Mouse (Mus musculus): ENCODE data around the gene Scrn3. TPM values are rescaled to one million over a fixed set of nuclear protein-coding genes. Genes with fewer than 3 reads are reported as not detected.

Scrn3 gene
- polyA plus RNA-seq, 1 experiment from 2014 or later = 21.1 TPM

DNA sequence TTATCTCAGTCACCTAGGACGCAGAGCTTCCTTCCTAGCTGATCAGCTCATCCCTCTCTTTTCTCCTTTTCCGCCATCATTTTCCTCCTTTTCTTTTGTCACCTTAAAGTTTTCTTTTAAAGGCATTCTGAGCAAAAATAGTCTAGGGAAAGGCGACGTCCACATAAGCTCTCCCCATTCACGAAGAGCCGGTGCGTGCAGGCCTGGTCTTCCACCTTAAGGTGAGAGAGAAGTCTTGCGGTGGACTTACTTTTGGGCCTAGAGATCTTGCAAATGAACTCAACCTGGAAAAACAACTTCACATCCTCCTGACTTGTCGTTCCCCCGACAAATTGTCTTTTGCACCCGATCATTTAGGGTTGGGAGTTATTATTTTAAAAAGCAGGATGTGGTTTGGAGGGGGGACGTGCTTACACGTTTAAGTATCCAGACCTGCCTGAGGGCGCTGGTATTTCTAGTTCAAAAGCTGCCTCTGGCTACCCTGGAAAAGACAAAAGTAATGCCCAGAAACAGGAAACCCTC lies 42.3 kb upstream of the Scrn3 start:
- no peak for ATAC-seq (ENCODE audit: borderline replicate concordance, extremely low read depth, low FRiP score, low TSS enrichment)
- no peak overlapping the region for H3K27ac ChIP-seq
- no peak overlapping the region for H3K4me2 ChIP-seq
- H3K4me1 ChIP-seq = peaks cover 43% of the 10 kb centered on the region
- no peaks in the 10 kb centered on the region for H3K9me3 ChIP-seq
- H3K27me3 ChIP-seq = peaks cover 92% of the 10 kb centered on the region
- no peak overlapping the region for H3K4me3 ChIP-seq
- WGBS = 3% methylated on average over 14 of the region's 14 CpGs
- H3K9ac ChIP-seq = no peak overlapping the region
- H3K36me3 ChIP-seq = no peaks in the 10 kb centered on the region

DNA sequence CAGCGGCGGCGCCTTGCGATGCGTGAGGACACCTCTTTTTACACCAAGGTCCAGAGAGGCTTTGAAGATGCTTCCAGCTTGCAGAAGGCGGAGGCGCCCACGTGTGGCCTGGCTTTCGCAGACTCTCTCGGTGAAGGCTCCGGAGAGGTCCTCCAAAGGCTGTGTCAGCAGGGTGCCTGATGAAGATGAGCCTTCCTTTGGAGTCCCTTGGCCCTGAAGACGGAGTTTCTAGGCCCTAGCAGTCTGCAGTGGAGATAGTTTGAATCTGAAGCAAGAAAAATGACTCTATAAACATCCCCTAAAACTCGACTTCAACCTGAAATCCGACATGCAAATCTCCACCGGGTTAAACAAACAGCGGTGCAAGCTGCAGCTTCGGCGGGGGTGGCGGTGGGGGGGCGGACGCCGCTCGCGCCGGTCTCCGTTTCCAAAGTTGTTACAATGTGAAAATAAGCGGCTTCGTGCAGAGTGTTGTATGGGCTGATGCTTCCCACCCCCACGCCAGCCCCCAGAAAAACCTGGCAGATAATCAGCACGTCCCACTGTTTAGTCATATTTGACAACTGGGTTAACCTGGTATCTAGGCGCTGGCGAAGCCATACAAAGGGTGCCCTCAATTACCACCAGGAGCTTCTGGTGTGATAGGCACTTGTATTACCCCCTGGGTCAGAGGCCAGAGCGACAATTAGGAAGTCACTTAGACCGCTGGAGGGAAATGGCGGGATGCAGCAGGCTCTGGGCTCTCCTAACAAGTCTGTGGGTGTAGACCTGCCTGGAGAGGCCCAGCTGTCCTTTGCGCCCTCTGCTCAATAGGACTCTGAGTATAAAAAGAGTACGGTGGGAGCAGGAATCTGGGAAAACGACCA lies 41.6 kb upstream of the Scrn3 start:
- no peaks in the 10 kb centered on the region for H3K36me3 ChIP-seq
- H3K27me3 ChIP-seq = peaks cover 88% of the 10 kb centered on the region
- 1% methylated on average over 38 of the region's 38 CpGs for WGBS
- no peak overlapping the region for H3K9ac ChIP-seq
- no peak overlapping the region for H3K27ac ChIP-seq
- H3K4me2 ChIP-seq = no peak overlapping the region
- H3K4me3 ChIP-seq = peak overlapping the region; percentile 1; the same call in 1 of the 2 replicates
- peaks cover 43% of the 10 kb centered on the region for H3K4me1 ChIP-seq
- ATAC-seq (ENCODE audit: borderline replicate concordance, extremely low read depth, low FRiP score, low TSS enrichment) = no peak
- H3K9me3 ChIP-seq = no peaks in the 10 kb centered on the region

DNA sequence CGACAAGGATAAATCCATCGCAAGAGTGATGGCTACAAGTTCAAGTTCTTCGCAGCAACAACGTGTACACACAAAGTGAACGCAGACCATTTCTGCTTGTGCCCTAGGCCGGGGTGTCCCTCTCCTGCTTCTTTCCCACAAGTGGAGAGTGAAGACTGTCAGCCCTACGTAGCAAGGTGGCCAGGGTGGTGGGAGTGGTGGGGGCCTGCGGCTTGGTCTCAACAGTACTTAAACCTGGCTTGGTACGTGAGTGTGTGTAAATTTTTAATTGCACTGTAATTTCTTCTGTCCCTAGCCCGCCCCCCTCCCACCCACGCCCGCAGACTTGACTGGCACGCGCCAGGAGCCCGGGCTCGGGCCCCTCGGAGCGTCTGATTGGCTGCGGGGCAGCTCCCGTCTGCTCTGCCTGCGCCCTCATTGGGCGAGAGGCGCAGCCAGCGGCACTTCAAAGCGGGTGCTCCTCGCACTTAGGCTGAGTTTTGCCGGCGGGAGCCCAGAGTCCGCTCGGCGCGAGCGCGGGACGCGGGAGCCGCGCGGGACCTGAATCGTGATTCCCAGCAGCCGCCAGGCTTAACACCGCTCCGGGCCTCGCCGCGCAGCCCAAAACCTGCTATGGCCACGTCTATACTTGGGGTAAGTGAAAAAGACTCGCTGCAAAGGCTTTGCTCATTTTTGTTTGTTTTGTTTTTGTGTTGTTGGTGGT lies 40.8 kb upstream of the Scrn3 start, which contains the start of gene Sp9:
Gene Sp9 (plus strand): TSS at position 467 of the 703 bp plus-strand sequence.
- Histone ChIP-seq H3K9ac (peak within 1 kb of the TSS; percentile 3; the same call in 1 of the 2 replicates), H3K27me3 (peaks cover 88% of the 10 kb centered on the region)

DNA sequence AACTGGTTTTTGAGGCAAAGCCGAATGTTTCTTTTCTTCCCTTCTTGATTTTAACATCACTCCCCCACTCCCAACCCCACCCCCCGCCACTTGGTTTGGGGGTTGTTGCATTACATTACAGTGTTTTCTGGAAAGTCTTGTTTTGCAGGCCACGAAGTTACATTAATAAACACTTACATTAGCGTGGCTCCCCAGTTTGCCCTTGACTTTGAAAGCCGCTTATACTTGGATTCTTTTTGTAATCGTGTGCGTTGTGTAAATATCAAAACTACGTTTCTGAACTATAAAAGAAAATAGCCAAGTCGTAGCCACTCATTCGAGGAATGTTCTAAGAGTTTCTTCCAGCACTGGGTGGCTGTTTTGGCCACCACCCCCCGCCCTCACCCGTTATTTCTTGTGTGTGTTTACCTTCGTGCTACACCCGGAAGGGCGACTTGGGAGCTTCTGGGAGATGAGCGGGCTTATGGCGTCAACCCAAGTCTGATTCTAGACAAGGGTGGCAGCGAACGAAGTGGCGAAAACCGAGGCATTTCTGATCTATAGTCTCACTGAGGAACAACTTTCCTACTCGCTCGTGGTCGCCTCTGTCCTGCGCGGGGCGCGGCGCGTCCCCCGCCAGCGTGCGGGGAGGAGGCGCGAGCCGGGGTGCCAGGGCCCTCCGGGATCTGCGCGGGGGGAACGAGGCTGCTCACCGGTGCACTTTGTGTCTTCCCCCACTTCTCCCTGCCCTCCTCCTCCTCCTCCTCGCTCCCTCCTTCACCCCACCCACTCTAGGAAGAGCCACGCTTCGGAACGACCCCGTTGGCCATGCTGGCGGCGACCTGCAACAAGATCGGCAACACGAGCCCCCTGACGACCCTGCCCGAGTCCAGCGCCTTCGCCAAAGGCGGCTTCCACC lies 39.8 kb upstream of the Scrn3 start:
- H3K27ac ChIP-seq = no peak overlapping the region
- peak overlapping the region; percentile 39 for H3K4me3 ChIP-seq
- H3K27me3 ChIP-seq = peaks cover 89% of the 10 kb centered on the region
- WGBS = under 1% methylated on average over 55 of the region's 55 CpGs
- H3K9ac ChIP-seq = peak overlapping the region; percentile 3; the same call in 1 of the 2 replicates
- H3K4me1 ChIP-seq = peaks cover 49% of the 10 kb centered on the region
- ATAC-seq (ENCODE audit: borderline replicate concordance, extremely low read depth, low FRiP score, low TSS enrichment) = no peak
- peak overlapping the region; percentile 77 for H3K4me2 ChIP-seq
- H3K9me3 ChIP-seq = no peaks in the 10 kb centered on the region
- H3K36me3 ChIP-seq = no peaks in the 10 kb centered on the region

More for the DNA sequence above, 40.8 kb upstream of the Scrn3 start, which contains the start of gene Sp9:
- Histone ChIP-seq H3K4me2 (peak within 1 kb of the TSS; percentile 77), H3K4me1 (peaks cover 43% of the 10 kb centered on the region), H3K36me3 (no peaks in the 10 kb centered on the region), H3K9me3 (no peaks in the 10 kb centered on the region), H3K4me3 (peak within 1 kb of the TSS; percentile 39), H3K27ac (no peak within 1 kb of the TSS)
- under 1% methylated on average over 48 of the region's 48 CpGs for WGBS
- peak; percentile 69; the same call in 1 of the 2 replicates for ATAC-seq (ENCODE audit: borderline replicate concordance, extremely low read depth, low FRiP score, low TSS enrichment)

DNA sequence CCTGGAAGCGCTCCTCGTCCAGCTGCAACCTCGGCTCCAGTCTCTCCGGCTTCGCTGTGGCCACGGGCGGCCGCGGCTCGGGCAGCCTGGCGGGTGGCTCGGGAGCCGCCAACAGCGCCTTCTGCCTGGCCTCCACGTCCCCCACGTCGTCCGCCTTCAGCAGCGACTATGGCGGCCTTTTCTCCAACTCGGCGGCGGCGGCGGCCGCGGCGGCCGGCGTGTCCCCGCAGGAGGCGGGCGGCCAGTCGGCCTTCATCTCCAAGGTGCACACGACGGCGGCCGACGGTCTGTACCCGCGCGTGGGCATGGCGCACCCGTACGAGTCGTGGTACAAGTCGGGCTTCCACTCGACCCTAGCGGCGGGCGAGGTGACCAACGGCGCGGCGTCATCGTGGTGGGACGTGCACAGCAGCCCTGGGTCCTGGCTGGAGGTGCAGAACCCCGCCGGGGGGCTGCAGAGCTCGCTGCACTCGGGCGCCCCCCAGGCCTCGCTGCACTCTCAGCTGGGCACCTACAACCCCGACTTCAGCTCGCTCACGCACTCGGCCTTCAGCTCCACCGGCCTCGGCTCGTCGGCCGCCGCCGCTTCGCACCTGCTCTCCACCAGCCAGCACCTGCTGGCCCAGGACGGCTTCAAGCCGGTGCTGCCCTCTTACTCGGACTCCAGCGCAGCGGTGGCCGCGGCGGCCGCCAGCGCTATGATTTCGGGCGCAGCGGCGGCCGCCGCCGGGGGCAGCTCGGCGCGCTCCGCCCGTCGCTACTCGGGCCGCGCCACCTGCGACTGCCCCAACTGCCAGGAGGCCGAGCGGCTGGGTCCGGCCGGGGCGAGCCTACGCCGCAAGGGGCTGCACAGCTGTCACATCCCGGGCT lies 38.9 kb upstream of the Scrn3 start:
- H3K4me1 ChIP-seq = peaks cover 52% of the 10 kb centered on the region
- ATAC-seq (ENCODE audit: borderline replicate concordance, extremely low read depth, low FRiP score, low TSS enrichment) = peak; percentile 51; the same call in 1 of the 2 replicates
- H3K36me3 ChIP-seq = no peaks in the 10 kb centered on the region
- peak overlapping the region; percentile 77 for H3K4me2 ChIP-seq
- under 1% methylated on average over 109 of the region's 110 CpGs for WGBS
- peaks cover 85% of the 10 kb centered on the region for H3K27me3 ChIP-seq
- no peaks in the 10 kb centered on the region for H3K9me3 ChIP-seq
- no peak overlapping the region for H3K27ac ChIP-seq
- peak overlapping the region; percentile 39 for H3K4me3 ChIP-seq
- H3K9ac ChIP-seq = 0 out of 2 replicates have a peak overlapping the region, but pooled peaks have one; percentile 3

DNA sequence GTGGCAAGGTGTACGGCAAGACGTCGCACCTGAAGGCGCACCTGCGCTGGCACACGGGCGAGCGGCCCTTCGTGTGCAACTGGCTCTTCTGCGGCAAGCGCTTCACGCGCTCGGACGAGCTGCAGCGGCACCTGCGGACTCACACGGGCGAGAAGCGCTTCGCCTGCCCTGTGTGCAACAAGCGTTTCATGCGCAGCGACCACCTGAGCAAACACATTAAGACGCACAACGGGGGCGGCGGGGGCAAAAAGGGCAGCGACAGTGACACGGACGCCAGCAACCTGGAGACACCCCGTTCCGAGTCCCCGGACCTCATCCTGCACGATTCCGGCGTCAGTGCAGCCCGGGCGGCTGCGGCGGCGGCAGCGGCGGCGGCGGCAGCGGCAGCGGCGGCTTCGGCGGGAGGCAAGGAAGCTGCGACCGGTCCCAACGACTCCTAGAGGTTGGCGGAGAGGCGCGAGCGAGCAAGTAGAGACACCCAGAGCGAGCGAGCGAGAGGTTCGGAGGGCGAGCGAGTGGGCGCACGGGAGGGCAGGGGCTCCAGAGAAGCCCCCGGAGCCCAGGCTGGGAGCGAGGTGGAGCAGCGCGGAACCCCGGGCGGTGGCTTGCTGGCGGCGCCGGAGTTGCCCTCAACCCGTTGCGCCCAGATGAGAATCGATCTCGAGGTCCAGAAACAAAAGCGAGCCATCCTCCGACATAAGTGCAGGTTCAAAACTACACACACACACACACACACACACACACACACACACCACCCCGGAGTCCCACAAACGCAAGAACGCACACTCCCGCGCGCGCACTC lies 38.1 kb upstream of the Scrn3 start:
- peak overlapping the region; percentile 77 for H3K4me2 ChIP-seq
- peak overlapping the region; percentile 39 for H3K4me3 ChIP-seq
- no peaks in the 10 kb centered on the region for H3K36me3 ChIP-seq
- H3K4me1 ChIP-seq = peaks cover 61% of the 10 kb centered on the region
- peaks cover 85% of the 10 kb centered on the region for H3K27me3 ChIP-seq
- ATAC-seq (ENCODE audit: borderline replicate concordance, extremely low read depth, low FRiP score, low TSS enrichment) = no peak
- no peak overlapping the region for H3K27ac ChIP-seq
- H3K9ac ChIP-seq = no peak overlapping the region
- under 1% methylated on average over 86 of the region's 88 CpGs for WGBS
- no peaks in the 10 kb centered on the region for H3K9me3 ChIP-seq

GRCm38 (mm10) chr2:73275261-73276040 lies 37.0 kb upstream of the Scrn3 start:
- no peak for ATAC-seq (ENCODE audit: borderline replicate concordance, extremely low read depth, low FRiP score, low TSS enrichment)
- Histone ChIP-seq H3K4me1 (peaks cover 67% of the 10 kb centered on the region), H3K9me3 (no peaks in the 10 kb centered on the region), H3K27ac (no peak overlapping the region), H3K4me3 (no peak overlapping the region), H3K9ac (no peak overlapping the region), H3K27me3 (peaks cover 84% of the 10 kb centered on the region), H3K36me3 (no peaks in the 10 kb centered on the region), H3K4me2 (no peak overlapping the region)
- 8% methylated on average over 8 of the region's 8 CpGs for WGBS

DNA sequence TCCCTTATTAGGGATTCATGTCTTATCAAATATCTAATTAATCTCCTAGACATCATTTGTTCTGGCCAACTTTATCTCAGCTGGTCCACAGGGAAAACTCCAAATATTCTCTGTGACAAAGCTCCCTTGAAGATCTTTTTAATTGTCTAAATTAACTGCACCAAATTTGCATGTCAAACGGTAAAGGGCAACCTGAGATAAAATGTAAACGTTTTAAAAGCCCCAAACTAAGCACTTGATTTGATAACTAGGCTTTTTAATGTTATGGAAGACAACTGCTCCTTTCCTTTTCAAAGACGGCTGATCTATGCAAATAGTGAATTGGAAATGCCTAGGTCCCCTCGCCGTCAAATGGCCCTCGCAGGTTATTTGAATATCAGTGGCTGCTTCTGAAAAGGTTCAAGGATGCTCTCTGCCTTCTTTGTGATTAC lies 36.2 kb upstream of the Scrn3 start:
- H3K27ac ChIP-seq = no peak overlapping the region
- no peak overlapping the region for H3K9ac ChIP-seq
- no peak overlapping the region for H3K4me2 ChIP-seq
- peaks cover 84% of the 10 kb centered on the region for H3K27me3 ChIP-seq
- under 1% methylated on average over 6 of the region's 6 CpGs for WGBS
- no peaks in the 10 kb centered on the region for H3K9me3 ChIP-seq
- no peaks in the 10 kb centered on the region for H3K36me3 ChIP-seq
- no peak for ATAC-seq (ENCODE audit: borderline replicate concordance, extremely low read depth, low FRiP score, low TSS enrichment)
- H3K4me1 ChIP-seq = peaks cover 67% of the 10 kb centered on the region
- no peak overlapping the region for H3K4me3 ChIP-seq

DNA sequence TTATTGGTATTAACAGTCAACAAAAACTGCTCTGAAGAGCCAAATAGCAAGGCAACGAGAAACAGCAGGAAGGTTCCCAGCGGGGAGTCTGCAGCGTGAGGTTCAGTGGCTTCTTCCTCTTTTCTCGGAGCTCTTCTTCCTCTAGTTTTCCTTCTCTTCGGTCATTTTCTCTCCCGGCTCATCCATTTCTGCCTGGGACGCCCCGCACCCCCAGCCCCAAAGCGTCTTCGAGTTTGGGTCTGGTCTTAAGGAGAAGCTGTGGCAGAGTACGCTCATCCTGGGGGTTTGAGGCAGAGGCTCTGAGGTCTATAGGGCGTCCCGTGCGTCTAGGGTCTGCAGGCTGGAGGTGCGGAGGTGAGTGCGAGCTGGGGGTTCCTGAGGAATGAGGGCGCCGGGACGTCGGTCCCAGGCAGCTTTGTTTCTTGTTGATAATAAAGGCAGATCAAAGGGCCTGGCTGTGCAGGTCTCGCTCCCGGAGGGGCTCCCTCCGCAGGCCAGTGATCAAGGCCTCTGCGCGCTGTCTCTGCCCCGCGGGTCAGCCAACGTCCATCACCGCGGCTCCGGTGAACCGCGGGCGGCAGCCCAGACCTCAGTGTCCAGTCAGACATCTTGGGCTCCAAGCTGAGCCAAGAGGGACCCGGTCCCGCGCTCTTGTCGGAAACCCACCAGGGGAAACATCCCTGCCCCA lies 35.2 kb upstream of the Scrn3 start:
- no peak overlapping the region for H3K9ac ChIP-seq
- 0 out of 2 replicates have a peak overlapping the region, but pooled peaks have one; percentile 3 for H3K4me2 ChIP-seq
- peaks cover 60% of the 10 kb centered on the region for H3K4me1 ChIP-seq
- H3K4me3 ChIP-seq = peak overlapping the region; percentile 6; the same call in 1 of the 2 replicates
- WGBS = 2% methylated on average over 38 of the region's 38 CpGs
- no peaks in the 10 kb centered on the region for H3K9me3 ChIP-seq
- H3K27me3 ChIP-seq = peaks cover 86% of the 10 kb centered on the region
- ATAC-seq (ENCODE audit: borderline replicate concordance, extremely low read depth, low FRiP score, low TSS enrichment) = no peak
- no peaks in the 10 kb centered on the region for H3K36me3 ChIP-seq
- no peak overlapping the region for H3K27ac ChIP-seq
